Mouse (Mus musculus): ENCODE measurements around the gene Nr2f1.
A peak's percentile ranks its signal among the peaks of the same experiment; 100 is the strongest.

Nr2f1 gene

GRCm38 (mm10) chr13:78210029-78210747 lies 10.6 kb upstream of the Nr2f1 start:
- Histone ChIP-seq H3K4me3 (replicated peaks; ENCODE audit: low read length) (peak overlapping the region; percentile 63), H3K27me3 (ENCODE audit: insufficient read depth, low read length) (peaks cover 80% of the 10 kb centered on the region), H3K4me1 (replicated peaks; ENCODE audit: low read depth, low read length) (peaks cover 19% of the 10 kb centered on the region), H3K9me3 (ENCODE audit: low read length) (peaks cover 6% of the 10 kb centered on the region; the same call in 1 of the 2 replicates), H3K36me3 (ENCODE audit: insufficient read depth, low read length) (no peaks in the 10 kb centered on the region)
- no peak for TF ChIP-seq NANOG (IDR thresholded peaks at IDR 0.05; ENCODE audit: borderline replicate concordance, low read length)
- no peak for TF ChIP-seq POU5F1 (IDR thresholded peaks at IDR 0.05; ENCODE audit: borderline replicate concordance, low read length)
- TF ChIP-seq CTCF (conservative IDR thresholded peaks at IDR 0.05; ENCODE audit: low read length) = no peak

- H3K4me1 ChIP-seq (replicated peaks; ENCODE audit: low read depth, low read length) = peaks cover 19% of the 10 kb centered on the region
- H3K27me3 ChIP-seq (ENCODE audit: insufficient read depth, low read length) = peaks cover 84% of the 10 kb centered on the region
- no peaks in the 10 kb centered on the region for H3K36me3 ChIP-seq (ENCODE audit: insufficient read depth, low read length)
Measured at GRCm38 (mm10) chr13:78209611-78210028, 10.1 kb upstream of the Nr2f1 start.

GRCm38 (mm10) chr13:78208689-78209410 lies 9.3 kb upstream of the Nr2f1 start:
- Histone ChIP-seq H3K36me3 (ENCODE audit: insufficient read depth, low read length) (no peaks in the 10 kb centered on the region), H3K4me3 (replicated peaks; ENCODE audit: low read length) (no peak overlapping the region), H3K4me1 (replicated peaks; ENCODE audit: low read depth, low read length) (peaks cover 25% of the 10 kb centered on the region), H3K27me3 (ENCODE audit: insufficient read depth, low read length) (peaks cover 91% of the 10 kb centered on the region), H3K9me3 (ENCODE audit: low read length) (peaks cover 6% of the 10 kb centered on the region; the same call in 1 of the 2 replicates)
- TF ChIP-seq CTCF (conservative IDR thresholded peaks at IDR 0.05; ENCODE audit: low read length) = no peak
- TF ChIP-seq NANOG (IDR thresholded peaks at IDR 0.05; ENCODE audit: borderline replicate concordance, low read length) = no peak
- TF ChIP-seq POU5F1 (IDR thresholded peaks at IDR 0.05; ENCODE audit: borderline replicate concordance, low read length) = no peak

More at GRCm38 (mm10) chr13:78209611-78210028, 10.1 kb upstream of the Nr2f1 start:
- TF ChIP-seq POU5F1 (IDR thresholded peaks at IDR 0.05; ENCODE audit: borderline replicate concordance, low read length) = no peak
- no peak for TF ChIP-seq CTCF (conservative IDR thresholded peaks at IDR 0.05; ENCODE audit: low read length)
- no peak for TF ChIP-seq NANOG (IDR thresholded peaks at IDR 0.05; ENCODE audit: borderline replicate concordance, low read length)
- Histone ChIP-seq H3K9me3 (ENCODE audit: low read length) (peaks cover 6% of the 10 kb centered on the region; the same call in 1 of the 2 replicates), H3K4me3 (replicated peaks; ENCODE audit: low read length) (peak overlapping the region; percentile 63)

- Histone ChIP-seq H3K4me1 (replicated peaks; ENCODE audit: low read depth, low read length) (peaks cover 30% of the 10 kb centered on the region), H3K4me3 (replicated peaks; ENCODE audit: low read length) (no peak overlapping the region), H3K27me3 (ENCODE audit: insufficient read depth, low read length) (peaks cover 93% of the 10 kb centered on the region), H3K9me3 (ENCODE audit: low read length) (peaks cover 6% of the 10 kb centered on the region; the same call in 1 of the 2 replicates), H3K36me3 (ENCODE audit: insufficient read depth, low read length) (no peaks in the 10 kb centered on the region)
- no peak for TF ChIP-seq CTCF (conservative IDR thresholded peaks at IDR 0.05; ENCODE audit: low read length)
- TF ChIP-seq NANOG (IDR thresholded peaks at IDR 0.05; ENCODE audit: borderline replicate concordance, low read length) = no peak
- no peak for TF ChIP-seq POU5F1 (IDR thresholded peaks at IDR 0.05; ENCODE audit: borderline replicate concordance, low read length)
Measured at GRCm38 (mm10) chr13:78207796-78208645, 8.5 kb upstream of the Nr2f1 start.

GRCm38 (mm10) chr13:78206891-78207430 lies 7.4 kb upstream of the Nr2f1 start:
- TF ChIP-seq POU5F1 (IDR thresholded peaks at IDR 0.05; ENCODE audit: borderline replicate concordance, low read length) (no peak), NANOG (IDR thresholded peaks at IDR 0.05; ENCODE audit: borderline replicate concordance, low read length) (no peak), CTCF (conservative IDR thresholded peaks at IDR 0.05; ENCODE audit: low read length) (no peak)
- H3K36me3 ChIP-seq (ENCODE audit: insufficient read depth, low read length) = no peaks in the 10 kb centered on the region
- H3K9me3 ChIP-seq (ENCODE audit: low read length) = peaks cover 6% of the 10 kb centered on the region; the same call in 1 of the 2 replicates
- peaks cover 37% of the 10 kb centered on the region for H3K4me1 ChIP-seq (replicated peaks; ENCODE audit: low read depth, low read length)
- peaks cover 92% of the 10 kb centered on the region for H3K27me3 ChIP-seq (ENCODE audit: insufficient read depth, low read length)
- H3K4me3 ChIP-seq (replicated peaks; ENCODE audit: low read length) = no peak overlapping the region

- H3K36me3 ChIP-seq (ENCODE audit: insufficient read depth, low read length) = no peaks in the 10 kb centered on the region
- TF ChIP-seq POU5F1 (IDR thresholded peaks at IDR 0.05; ENCODE audit: borderline replicate concordance, low read length) (no peak), CTCF (conservative IDR thresholded peaks at IDR 0.05; ENCODE audit: low read length) (no peak), NANOG (IDR thresholded peaks at IDR 0.05; ENCODE audit: borderline replicate concordance, low read length) (no peak)
- H3K4me3 ChIP-seq (replicated peaks; ENCODE audit: low read length) = no peak overlapping the region
- H3K27me3 ChIP-seq (ENCODE audit: insufficient read depth, low read length) = peaks cover 87% of the 10 kb centered on the region
- no peaks in the 10 kb centered on the region for H3K9me3 ChIP-seq (ENCODE audit: low read length)
- peaks cover 41% of the 10 kb centered on the region for H3K4me1 ChIP-seq (replicated peaks; ENCODE audit: low read depth, low read length)
Measured at GRCm38 (mm10) chr13:78205426-78205825, 5.9 kb upstream of the Nr2f1 start.

GRCm38 (mm10) chr13:78203348-78204061 lies 3.9 kb upstream of the Nr2f1 start:
- Histone ChIP-seq H3K36me3 (ENCODE audit: insufficient read depth, low read length) (no peaks in the 10 kb centered on the region), H3K9me3 (ENCODE audit: low read length) (no peaks in the 10 kb centered on the region), H3K27me3 (ENCODE audit: insufficient read depth, low read length) (peaks cover 76% of the 10 kb centered on the region), H3K4me3 (replicated peaks; ENCODE audit: low read length) (peak overlapping the region; percentile 73), H3K4me1 (replicated peaks; ENCODE audit: low read depth, low read length) (peaks cover 35% of the 10 kb centered on the region)
- TF ChIP-seq NANOG (IDR thresholded peaks at IDR 0.05; ENCODE audit: borderline replicate concordance, low read length) (no peak), CTCF (conservative IDR thresholded peaks at IDR 0.05; ENCODE audit: low read length) (no peak), POU5F1 (IDR thresholded peaks at IDR 0.05; ENCODE audit: borderline replicate concordance, low read length) (no peak)
